Mouse (Mus musculus): ENCODE results near the gene Lhfpl5. TPM values are rescaled to one million over a fixed set of nuclear protein-coding genes. Genes with fewer than 3 reads are reported as not detected.

Gene Lhfpl5
- polyA plus RNA-seq, 1 experiment from 2014 or later, result 0.39 TPM

GRCm38 (mm10) chr17:28628248-28629124 lies 53.0 kb downstream of the Lhfpl5 start:
- Histone ChIP-seq H3K27ac (ENCODE audit: low read length) (no peak overlapping the region), H3K4me3 (ENCODE audit: low read length) (no peak overlapping the region), H3K27me3 (ENCODE audit: control insufficient read depth, insufficient read depth, low read length) (no peaks in the 10 kb centered on the region), H3K4me1 (ENCODE audit: control insufficient read depth, insufficient read depth, low read length) (no peaks in the 10 kb centered on the region), H3K36me3 (ENCODE audit: control insufficient read depth, insufficient read depth) (no peaks in the 10 kb centered on the region), H3K4me2 (ENCODE audit: low read depth, low read length) (no peak overlapping the region), H3K9me3 (replicated peaks; ENCODE audit: control insufficient read depth, low read length) (no peaks in the 10 kb centered on the region), H3K9ac (ENCODE audit: low read length) (no peak overlapping the region)
- WGBS, result 41% methylated on average over 10 of the region's 10 CpGs
- no peak for ATAC-seq (replicated peaks; ENCODE audit: extremely low read depth, insufficient read depth, low FRiP score)

DNA sequence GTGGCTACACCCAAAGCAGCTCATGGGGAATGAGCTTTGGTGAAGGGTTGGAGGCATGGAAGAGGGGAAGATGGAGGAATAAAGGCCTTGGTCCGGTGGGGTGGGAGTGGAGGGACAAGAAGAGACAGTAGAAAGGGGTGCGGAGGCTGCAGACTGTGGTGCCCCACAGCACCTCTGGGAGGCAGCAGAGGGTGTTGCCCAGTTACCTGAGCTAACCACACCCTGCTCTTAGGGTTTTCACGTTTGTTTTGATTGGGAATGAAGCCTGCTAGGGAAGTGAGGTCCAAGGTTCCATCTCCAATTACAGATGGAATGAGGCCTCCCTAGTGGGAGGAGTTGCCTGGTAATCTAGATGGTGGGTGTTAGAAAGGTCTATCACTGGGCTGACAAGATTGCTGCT lies 53.7 kb downstream of the Lhfpl5 start:
- Histone ChIP-seq H3K27ac (ENCODE audit: low read length) (no peak overlapping the region), H3K4me2 (ENCODE audit: low read depth, low read length) (no peak overlapping the region), H3K36me3 (ENCODE audit: control insufficient read depth, insufficient read depth) (no peaks in the 10 kb centered on the region), H3K4me1 (ENCODE audit: control insufficient read depth, insufficient read depth, low read length) (no peaks in the 10 kb centered on the region), H3K4me3 (ENCODE audit: low read length) (no peak overlapping the region), H3K9me3 (replicated peaks; ENCODE audit: control insufficient read depth, low read length) (no peaks in the 10 kb centered on the region), H3K9ac (ENCODE audit: low read length) (no peak overlapping the region), H3K27me3 (ENCODE audit: control insufficient read depth, insufficient read depth, low read length) (no peaks in the 10 kb centered on the region)
- no peak for ATAC-seq (replicated peaks; ENCODE audit: extremely low read depth, insufficient read depth, low FRiP score)
- WGBS, result 47% methylated on average over 3 of the region's 3 CpGs

Small RNAs within 50 kb of the gene (microRNA-seq; reads per million reads assigned to microRNA genes)
- gene Gm25195 (not detected), gene Mir6969 (not detected)

Other genes starting within 250 kb of the Lhfpl5 start
- gene Rpl10a, start 247.2 kb upstream of the Lhfpl5 start, polyA plus RNA-seq (2015; fragmentation: Nextera tagmentation; extraction: Ambion mirVana), result 279 and 343 TPM in 2 replicates
- gene Tead3, start 224.8 kb upstream of the Lhfpl5 start, polyA plus RNA-seq (2015; fragmentation: Nextera tagmentation; extraction: Ambion mirVana), result 6.2 and 6.4 TPM in 2 replicates
- gene Tulp1, start 210.4 kb upstream of the Lhfpl5 start, polyA plus RNA-seq (2015; fragmentation: Nextera tagmentation; extraction: Ambion mirVana), result 2.1 and 3.1 TPM in 2 replicates
- gene Fkbp5, start 58.1 kb upstream of the Lhfpl5 start, polyA plus RNA-seq (2015; fragmentation: Nextera tagmentation; extraction: Ambion mirVana), result 34.9 and 54.5 TPM in 2 replicates
- gene Armc12, start 44.8 kb upstream of the Lhfpl5 start, polyA plus RNA-seq (2015; fragmentation: Nextera tagmentation; extraction: Ambion mirVana), result not detected in 2 replicates
- not detected in 2 replicates for gene Clpsl2, start 26.2 kb upstream of the Lhfpl5 start, polyA plus RNA-seq (2015; fragmentation: Nextera tagmentation; extraction: Ambion mirVana)
- gene Clps, start 14.9 kb upstream of the Lhfpl5 start, polyA plus RNA-seq (2015; fragmentation: Nextera tagmentation; extraction: Ambion mirVana), result 2.2 TPM in 1 of 2 replicates, not detected in the other
- gene Srpk1, start 47.1 kb downstream of the Lhfpl5 start, polyA plus RNA-seq (2015; fragmentation: Nextera tagmentation; extraction: Ambion mirVana), result 44.3 and 44.9 TPM in 2 replicates
- 0.19 and 0.47 TPM in 2 replicates for gene Slc26a8, start 114.6 kb downstream of the Lhfpl5 start, polyA plus RNA-seq (2015; fragmentation: Nextera tagmentation; extraction: Ambion mirVana)
- 29.3 and 31.2 TPM in 2 replicates for gene Mapk14, start 115.7 kb downstream of the Lhfpl5 start, polyA plus RNA-seq (2015; fragmentation: Nextera tagmentation; extraction: Ambion mirVana)
- 2.0 TPM in 2 replicates for gene AC170998.1, start 150.4 kb downstream of the Lhfpl5 start, polyA plus RNA-seq (2015; fragmentation: Nextera tagmentation; extraction: Ambion mirVana)
- gene Mapk13, start 193.7 kb downstream of the Lhfpl5 start, polyA plus RNA-seq (2015; fragmentation: Nextera tagmentation; extraction: Ambion mirVana), result 4.3 and 8.8 TPM in 2 replicates
- 6.7 and 7.2 TPM in 2 replicates for gene Brpf3, start 225.4 kb downstream of the Lhfpl5 start, polyA plus RNA-seq (2015; fragmentation: Nextera tagmentation; extraction: Ambion mirVana)

Data from heart, embryonic 16.5 days (tissue).